Mouse (Mus musculus): ENCODE results near the gene 4930579F01Rik.

Gene 4930579F01Rik

GRCm38 (mm10) chr3:138193683-138194302, at the start of gene 4930579F01Rik:
TSS of gene 4930579F01Rik (minus strand) at chr3:138193825.
- no peak for DNase-seq (ENCODE audit: inconsistent age in 2 of 2, low spot score in 1 of 2)

- DNase-seq (ENCODE audit: inconsistent age in 2 of 2, low spot score in 1 of 2): no peak
Observed at GRCm38 (mm10) chr3:138242933-138243332, 49.3 kb upstream of the 4930579F01Rik start.

DNA sequence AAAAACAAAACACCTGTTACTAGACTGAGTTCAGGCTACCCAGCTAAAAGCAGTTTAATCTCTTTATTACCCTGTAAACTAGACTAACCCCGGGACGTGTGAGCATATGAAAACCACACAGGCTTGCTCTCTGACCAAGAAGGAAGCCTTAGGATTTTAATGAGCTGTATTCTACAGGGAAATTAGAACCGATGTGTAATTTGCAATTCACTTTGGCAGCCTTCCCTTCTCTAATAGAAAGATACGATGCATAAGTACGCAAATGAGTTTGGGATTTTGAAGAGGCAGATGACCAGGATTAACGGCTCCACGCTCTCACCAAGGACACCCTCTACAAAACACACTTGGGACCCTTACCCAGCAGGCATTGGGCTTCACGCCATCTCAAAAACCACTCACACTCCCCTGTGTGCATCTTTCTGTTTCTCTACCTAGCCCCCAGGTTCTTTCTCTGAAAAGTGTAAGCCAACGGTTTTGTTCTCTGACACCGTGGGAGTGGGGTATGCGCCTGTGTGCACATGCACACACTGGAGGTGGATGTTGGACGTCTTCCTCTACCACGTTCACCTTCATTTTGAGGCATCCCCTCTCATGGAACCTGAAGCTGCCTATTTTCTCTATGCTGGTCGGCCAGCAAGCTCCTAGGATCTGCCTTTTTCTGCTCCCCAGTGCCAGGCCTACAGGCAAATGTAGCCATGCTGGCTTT, 48.5 kb upstream of the 4930579F01Rik start:
- DNase-seq (ENCODE audit: inconsistent age in 2 of 2, low spot score in 1 of 2): no peak

GRCm38 (mm10) chr3:138241371-138241770, 47.7 kb upstream of the 4930579F01Rik start:
- peak in 1 of 2 experiments; percentile 71 for DNase-seq (ENCODE audit: inconsistent age in 2 of 2, low spot score in 1 of 2)

DNA sequence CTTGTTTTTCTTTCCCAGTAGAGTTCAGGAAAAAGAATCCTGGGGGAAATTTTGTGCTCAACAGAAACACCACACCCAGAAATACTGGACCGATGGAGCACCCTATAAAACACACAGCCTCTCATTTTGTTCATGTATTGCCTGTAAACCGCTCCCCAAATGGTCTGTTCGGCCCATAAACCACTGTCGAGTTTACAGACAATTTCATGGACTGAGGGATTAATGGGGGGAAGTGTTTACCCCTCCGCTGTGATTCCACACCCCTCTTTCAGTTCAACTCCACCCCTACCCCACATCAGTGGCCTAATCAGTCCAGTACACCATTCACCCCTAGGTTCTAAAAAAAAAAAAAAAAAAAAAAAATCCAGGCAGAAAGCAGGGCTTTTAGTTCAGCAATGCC, 47.3 kb upstream of the 4930579F01Rik start:
- DNase-seq (ENCODE audit: inconsistent age in 2 of 2, low spot score in 1 of 2): peak in 1 of 2 experiments; percentile 60

DNA sequence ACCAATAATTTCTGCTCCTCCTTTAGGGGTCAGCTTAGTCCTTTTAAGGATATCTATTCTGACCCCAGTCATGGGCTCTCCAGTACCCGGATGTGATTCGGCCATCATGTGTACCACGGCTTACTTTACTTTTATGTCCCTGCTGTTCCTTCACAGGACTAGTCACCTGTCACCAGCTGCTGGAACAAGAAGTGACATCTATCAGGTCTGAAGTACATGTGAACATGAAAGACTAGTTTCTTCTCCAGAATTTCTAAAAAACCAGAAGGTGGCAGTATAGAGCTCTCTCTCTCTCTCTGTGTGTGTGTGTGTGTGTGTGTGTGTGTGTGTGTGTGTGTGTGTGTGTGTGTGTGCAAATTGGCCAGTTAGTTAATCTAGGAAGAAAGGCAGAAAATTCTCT, 46.8 kb upstream of the 4930579F01Rik start:
- DNase-seq (ENCODE audit: inconsistent age in 2 of 2, low spot score in 1 of 2): peak in 1 of 2 experiments; percentile 75

DNA sequence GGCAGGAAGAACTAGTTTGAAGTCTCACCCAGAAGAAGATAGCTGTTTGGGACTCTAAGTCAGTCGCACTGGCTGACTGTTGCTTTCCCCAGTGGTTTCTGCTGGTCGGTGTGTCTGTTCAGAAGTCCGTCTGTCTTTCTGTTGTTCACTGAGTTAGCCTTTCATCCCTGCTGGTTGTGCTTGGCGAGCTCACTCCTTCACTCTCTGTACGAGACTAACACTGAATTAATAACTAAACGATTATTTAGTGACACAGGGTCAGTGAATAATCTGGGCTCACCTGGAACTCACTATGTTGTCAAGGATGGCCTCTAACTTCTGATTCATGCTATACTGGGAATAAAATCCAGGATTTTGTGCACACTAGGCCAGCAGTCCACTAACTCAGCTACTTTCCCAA, 45.8 kb upstream of the 4930579F01Rik start:
- no peak for DNase-seq (ENCODE audit: inconsistent age in 2 of 2, low spot score in 1 of 2)

GRCm38 (mm10) chr3:138238046-138238445, 44.4 kb upstream of the 4930579F01Rik start:
- no peak for DNase-seq (ENCODE audit: inconsistent age in 2 of 2, low spot score in 1 of 2)

DNA sequence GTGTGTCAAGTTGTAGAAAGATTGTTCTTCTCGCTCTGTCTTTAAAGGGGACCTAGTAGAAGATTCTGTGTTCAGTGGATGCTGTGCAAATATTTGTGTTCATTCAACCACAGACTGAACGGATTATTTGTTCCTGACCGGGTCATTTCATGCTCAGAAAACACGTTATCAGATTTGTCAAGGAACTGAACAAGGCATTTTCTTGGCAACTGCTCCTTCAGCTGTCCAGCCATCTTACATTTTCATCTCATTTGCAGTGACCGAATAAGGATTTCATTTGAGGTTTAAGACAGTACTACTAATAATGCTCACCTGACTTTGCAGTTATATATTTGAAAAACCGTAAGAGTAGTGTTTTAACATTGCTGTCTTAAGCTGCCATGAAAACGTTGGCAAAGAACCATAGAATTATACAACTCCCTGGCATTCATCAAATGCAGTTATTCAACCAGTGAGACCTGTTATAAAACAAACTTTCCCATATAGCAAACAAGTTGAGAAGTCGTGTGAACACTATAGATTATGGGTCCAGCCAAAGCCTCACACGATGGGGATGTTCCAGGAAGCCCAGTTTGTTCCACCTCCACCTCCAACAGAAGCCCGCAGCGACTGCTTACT, 43.0 kb upstream of the 4930579F01Rik start:
- no peak for DNase-seq (ENCODE audit: inconsistent age in 2 of 2, low spot score in 1 of 2)

- DNase-seq (ENCODE audit: inconsistent age in 2 of 2, low spot score in 1 of 2): no peak
Observed at GRCm38 (mm10) chr3:138231531-138231930, 37.9 kb upstream of the 4930579F01Rik start.

- peak; percentile 80 to 88 for DNase-seq (ENCODE audit: inconsistent age in 2 of 2, low spot score in 1 of 2)
Observed at GRCm38 (mm10) chr3:138230266-138230665, 36.6 kb upstream of the 4930579F01Rik start.

DNA sequence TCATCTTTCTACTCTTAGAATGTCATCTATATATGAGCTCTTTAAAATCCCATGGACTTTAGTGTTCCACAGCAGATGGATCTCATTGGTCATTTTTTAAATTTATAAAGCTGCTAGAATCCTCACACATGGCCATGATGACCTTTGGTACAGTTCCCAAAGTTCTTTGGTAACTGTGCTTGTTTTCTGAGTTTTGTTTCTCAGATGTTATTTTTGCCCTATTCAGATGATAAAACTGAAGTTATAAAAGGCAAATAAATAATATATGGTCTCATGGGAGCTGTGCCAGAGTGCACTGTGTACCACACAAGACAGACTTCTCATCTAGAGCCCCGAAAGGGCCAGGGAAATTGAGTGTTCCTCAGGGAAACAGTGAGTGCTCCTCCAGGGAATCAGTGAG, 35.8 kb upstream of the 4930579F01Rik start:
- DNase-seq (ENCODE audit: inconsistent age in 2 of 2, low spot score in 1 of 2): peak in 1 of 2 experiments; percentile 60

GRCm38 (mm10) chr3:138227782-138228181, 34.2 kb upstream of the 4930579F01Rik start:
- no peak for DNase-seq (ENCODE audit: inconsistent age in 2 of 2, low spot score in 1 of 2)

GRCm38 (mm10) chr3:138227082-138227481, 33.5 kb upstream of the 4930579F01Rik start:
- DNase-seq (ENCODE audit: inconsistent age in 2 of 2, low spot score in 1 of 2): peak in 1 of 2 experiments; percentile 66

DNA sequence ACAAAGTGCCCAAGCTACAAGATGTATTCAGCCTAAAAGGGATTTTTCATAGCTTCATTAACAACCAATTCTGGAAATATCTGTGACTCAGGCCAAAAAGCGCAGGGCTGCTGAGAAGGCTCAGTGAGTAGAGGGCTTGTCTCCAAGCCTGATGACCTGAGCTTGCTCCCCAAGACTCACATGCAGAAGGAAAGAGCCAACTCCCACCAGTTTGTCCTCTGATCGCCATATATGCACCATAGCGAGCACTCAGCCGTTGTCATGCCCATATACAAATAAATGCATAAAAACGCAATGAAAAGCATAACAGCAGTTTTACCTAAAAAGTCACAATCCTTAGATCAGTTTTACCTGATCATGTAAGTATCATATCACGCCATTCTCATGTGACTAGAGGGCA, 32.9 kb upstream of the 4930579F01Rik start:
- no peak for DNase-seq (ENCODE audit: inconsistent age in 2 of 2, low spot score in 1 of 2)

- peak; percentile 54 to 88 for DNase-seq (ENCODE audit: inconsistent age in 2 of 2, low spot score in 1 of 2)
Observed at GRCm38 (mm10) chr3:138225853-138226252, 32.2 kb upstream of the 4930579F01Rik start.

GRCm38 (mm10) chr3:138225331-138225730, 31.7 kb upstream of the 4930579F01Rik start:
- DNase-seq (ENCODE audit: inconsistent age in 2 of 2, low spot score in 1 of 2): no peak

- no peak for DNase-seq (ENCODE audit: inconsistent age in 2 of 2, low spot score in 1 of 2)
Observed at GRCm38 (mm10) chr3:138224363-138224954, 30.8 kb upstream of the 4930579F01Rik start.

- DNase-seq (ENCODE audit: inconsistent age in 2 of 2, low spot score in 1 of 2): peak; percentile 68 to 94
Observed at GRCm38 (mm10) chr3:138222952-138223351, 29.3 kb upstream of the 4930579F01Rik start.

- DNase-seq (ENCODE audit: inconsistent age in 2 of 2, low spot score in 1 of 2): no peak
Observed at GRCm38 (mm10) chr3:138222511-138222910, 28.9 kb upstream of the 4930579F01Rik start.

DNA sequence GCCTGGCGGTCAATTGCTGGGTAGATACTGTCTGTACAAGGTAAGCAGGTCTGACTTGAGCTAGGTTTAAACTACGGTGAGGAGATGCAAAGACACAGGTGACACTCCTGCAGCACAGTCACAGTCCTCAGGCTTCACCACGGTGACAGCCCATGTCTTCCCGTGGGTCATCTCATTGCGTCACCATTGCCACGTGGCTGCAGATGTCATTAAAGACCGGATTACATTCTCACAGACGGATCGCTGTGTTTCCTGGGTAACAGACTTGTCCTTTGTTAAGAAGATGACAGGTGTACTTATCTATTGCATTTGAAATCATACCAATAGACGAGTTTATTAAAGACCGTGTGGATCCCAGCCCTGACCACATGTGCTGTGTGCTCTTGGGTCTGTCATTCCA, 27.5 kb upstream of the 4930579F01Rik start:
- no peak for DNase-seq (ENCODE audit: inconsistent age in 2 of 2, low spot score in 1 of 2)
